Mouse (Mus musculus) left cerebral cortex, adult 11 months (tissue): ENCODE results near the gene Med20.
"Not testable (repeated sequence)": the region's sequence is repeated elsewhere in the genome, so short reads cannot be mapped to it uniquely, and the experiment has no call there.

Experiments
- DNase-seq: peaks from one replicate; pipeline ENCODE4 v3.0.0; 2022; ENCODE audit warnings: low spot score

Med20 gene

DNA sequence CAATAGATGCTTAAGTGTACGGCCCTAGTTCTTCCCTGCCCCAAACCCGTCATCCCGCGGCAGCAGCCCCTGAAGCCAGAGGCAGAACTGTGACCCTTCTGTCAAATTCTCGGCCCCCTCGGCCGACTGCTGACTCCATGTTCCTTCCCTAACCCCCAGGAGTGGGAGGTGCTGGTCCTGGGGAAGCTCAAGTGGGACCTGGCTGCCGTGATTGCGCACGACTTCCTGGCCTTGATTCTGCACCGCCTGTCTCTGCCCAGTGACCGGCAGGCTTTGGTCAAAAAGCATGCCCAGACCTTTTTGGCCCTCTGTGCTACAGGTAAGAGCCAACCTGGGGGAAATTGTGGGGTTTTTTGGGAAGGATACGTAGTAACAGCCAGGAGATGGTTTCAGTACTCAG lies 14.1 kb upstream of the Med20 start:
- no peak for DNase-seq

DNA sequence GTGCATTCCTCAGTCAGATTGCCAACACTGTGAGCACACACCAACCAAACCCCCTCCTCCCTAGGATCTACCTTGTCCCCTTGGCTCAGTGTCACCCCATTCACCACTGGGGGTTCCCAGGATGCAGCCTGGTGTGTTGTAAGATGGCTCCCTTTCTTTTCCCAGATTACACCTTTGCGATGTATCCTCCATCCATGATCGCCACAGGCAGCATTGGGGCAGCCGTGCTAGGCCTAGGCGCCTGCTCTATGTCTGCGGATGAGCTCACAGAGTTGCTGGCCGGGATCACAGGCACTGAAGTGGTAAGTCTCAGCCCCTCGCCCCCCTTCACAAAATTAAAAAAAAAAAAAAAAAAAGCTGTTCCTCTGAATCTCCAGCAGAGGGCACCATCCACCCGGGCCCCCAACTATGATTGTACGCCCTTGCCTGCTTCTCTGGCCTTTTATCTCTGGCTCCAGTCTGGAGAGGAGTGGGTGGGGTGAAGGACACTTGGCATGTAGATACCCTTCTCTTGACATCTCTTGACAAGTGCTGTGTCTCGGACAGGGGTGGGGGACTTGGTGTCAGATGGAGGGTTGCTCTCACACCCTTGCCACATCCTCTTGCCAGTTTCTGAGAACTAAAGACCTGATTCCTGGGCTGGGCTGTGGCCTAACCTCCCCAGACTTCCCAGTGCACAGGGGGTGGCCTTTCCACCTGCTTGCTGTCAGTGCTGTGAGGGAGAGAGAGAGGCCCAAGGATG lies 13.4 kb upstream of the Med20 start:
- no peak for DNase-seq

- DNase-seq, result not testable (repeated sequence)
Measured at GRCm38 (mm10) chr17:47598580-47599304, 12.6 kb upstream of the Med20 start.

DNA sequence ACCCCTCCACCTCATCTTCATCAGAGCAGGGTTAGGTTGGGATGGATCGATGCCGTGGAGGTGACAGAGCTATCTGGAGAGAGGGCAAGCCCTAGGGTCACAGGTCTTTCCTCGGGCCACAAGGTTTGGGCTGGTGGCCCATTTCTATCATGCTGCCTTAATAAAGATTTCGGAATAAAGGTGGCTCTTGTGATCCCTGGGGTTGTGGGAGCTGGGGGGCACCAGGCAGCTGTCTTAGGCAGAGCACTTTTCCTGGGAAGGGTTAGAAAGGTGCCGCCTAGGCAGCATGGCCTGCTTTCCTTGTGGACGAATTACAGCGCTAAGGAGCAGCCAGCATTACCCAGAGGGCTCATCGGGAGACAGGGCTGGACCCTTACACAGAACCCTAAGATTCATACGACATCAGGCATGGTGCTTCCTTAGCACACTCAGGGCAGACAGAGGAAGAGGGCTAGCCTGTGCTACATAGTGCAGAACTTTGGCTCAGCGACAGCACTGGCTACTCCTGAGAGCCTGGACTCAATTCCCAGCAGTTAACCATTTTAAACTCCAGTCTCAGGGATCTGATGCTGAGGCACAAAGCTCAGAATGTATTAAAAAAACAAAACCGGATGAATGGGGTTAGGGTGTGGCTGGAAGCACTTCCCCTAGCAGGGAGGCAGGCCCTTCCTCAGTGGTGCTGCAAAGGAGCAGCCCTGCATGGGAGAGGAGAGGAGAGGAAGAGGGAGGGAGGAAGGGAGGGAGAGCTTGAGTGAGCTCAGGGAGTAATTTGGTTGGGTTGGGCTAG lies 11.7 kb upstream of the Med20 start:
- no peak for DNase-seq

- DNase-seq, result no peak
Measured at GRCm38 (mm10) chr17:47600601-47601388, 10.6 kb upstream of the Med20 start.

DNA sequence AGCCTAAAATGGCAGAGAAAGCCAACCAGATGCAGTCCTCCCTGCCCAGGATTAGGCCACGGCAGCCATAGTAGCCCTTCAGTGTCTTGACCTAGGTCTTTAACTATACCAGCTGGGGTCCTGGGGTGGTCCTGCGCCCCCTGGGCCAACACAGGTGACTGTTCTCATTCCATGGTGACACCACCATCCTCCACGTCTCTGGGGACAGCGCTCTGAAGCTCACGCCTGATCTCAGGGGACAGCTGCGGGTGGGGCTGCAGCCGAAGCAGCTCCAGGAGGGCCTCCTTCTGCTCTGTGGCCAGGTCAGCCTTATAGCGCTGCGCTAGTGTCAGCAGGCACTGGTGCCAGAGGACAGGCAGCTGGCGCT lies 10.0 kb upstream of the Med20 start:
- DNase-seq, result no peak

DNA sequence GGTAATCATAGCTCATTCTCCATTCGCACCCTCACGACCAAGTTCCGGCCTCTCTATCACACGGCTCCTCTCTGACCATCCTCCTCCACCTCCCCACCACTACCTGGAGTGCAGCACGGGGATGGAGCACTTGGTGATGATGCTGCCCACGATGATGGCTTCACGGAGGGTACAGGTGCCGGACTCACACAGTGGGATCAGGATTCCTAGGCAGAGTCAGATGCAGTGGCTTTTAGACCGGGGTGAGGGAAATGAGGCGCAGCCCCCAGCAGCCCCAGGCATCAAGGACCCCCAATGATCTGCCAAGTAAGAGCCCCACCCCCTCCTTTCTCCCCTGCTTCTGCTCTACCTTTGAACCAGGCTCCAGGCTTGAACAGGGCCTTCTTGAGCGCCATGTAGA lies 9.1 kb upstream of the Med20 start:
- no peak for DNase-seq

DNA sequence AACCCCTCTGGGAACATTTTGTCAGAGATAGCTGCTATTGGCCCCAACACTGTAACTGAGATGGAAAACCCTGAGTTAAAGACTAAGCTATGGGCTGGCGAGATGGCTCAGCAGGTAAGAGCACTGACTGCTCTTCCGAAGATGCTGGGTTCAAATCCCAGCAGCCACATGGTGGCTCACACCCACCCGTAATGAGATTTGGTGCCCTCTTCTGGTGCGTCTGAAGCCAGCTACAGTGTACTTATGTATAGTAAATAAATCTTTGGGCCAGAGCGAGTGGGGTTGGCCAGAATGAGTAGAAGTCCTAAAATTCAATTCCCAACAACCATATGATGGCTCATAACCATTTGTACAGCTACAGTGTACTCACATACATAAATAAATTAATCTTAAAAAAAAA lies 5.2 kb upstream of the Med20 start:
- no peak for DNase-seq

GRCm38 (mm10) chr17:47609182-47609581 lies 2.2 kb upstream of the Med20 start:
- no peak for DNase-seq

DNA sequence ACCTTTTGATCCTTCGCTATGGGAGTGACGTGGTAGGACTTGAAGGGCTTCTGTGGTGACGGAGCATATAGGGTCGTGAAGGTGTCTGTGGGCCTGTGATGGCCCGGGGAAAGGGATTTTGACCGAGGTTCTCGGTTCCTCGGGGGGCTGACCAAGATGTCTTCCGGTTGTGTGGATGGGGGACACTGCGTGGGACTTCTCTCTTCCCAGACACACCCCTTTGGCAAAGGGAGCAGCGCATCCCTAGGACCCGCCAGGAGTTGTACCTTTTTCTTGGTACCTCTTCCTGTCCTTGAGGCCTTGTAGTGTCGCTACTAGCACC lies 240 bp downstream of the Med20 start:
- no peak for DNase-seq

DNA sequence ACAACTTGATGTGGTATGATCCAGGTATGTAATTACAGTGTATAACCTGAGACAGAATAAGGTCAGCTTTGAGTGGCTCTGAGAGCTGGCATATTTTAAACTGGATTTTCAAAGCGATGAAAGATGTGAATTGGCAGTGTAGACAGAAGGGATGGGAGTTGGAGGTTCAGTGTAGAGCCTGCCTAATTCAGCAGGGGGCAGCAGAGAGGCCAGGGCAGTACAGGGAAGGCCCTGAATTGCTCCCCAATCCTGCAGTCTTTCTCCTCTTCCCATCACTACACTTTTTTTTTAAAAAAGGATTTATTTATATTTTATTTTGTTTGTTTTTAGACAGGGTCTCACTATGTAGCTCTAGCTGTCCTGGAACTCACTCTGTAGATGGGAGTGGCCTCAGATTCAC lies 2.6 kb downstream of the Med20 start:
- DNase-seq, result no peak

DNA sequence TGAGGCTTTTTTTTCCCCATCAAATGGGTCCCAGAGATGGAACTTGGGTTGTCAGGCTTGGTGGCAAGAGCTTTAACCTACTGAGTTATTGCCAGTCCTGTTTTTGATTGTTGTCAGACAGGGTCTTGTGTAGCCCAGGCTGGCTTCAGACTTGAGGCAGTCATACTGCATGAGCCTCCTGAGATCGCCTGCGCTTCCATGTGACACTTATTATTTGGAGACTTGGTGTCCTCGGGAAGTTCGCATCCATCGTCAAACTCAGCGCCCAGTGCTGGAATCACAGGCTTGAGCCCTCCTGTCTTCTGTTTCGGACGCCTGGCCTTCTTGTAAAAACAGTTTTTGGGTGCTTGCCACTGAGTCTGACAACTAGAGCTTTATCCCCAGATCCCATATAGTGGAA lies 4.7 kb downstream of the Med20 start:
- DNase-seq, result no peak

DNA sequence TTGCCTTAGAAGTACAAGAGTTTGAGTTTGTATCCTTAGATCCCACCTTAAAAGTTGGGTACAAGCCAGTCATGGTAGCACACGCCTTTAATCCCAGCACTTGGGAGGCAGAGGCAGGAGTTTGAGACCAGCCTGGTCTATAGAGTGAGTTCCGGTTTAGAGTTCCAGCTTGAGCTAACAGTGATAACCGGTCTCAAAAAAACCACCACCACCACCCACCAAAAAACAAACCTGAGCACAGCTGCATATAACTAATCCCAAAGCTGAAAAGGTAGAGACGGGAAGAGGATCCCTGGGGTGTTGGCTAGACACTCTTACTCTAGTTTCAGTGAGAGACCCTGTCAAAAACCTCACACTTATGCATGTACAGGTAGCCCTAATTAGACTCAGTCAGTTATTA lies 5.3 kb downstream of the Med20 start:
- no peak for DNase-seq

- no peak for DNase-seq
Measured at GRCm38 (mm10) chr17:47617605-47618307, 6.4 kb downstream of the Med20 start.

DNA sequence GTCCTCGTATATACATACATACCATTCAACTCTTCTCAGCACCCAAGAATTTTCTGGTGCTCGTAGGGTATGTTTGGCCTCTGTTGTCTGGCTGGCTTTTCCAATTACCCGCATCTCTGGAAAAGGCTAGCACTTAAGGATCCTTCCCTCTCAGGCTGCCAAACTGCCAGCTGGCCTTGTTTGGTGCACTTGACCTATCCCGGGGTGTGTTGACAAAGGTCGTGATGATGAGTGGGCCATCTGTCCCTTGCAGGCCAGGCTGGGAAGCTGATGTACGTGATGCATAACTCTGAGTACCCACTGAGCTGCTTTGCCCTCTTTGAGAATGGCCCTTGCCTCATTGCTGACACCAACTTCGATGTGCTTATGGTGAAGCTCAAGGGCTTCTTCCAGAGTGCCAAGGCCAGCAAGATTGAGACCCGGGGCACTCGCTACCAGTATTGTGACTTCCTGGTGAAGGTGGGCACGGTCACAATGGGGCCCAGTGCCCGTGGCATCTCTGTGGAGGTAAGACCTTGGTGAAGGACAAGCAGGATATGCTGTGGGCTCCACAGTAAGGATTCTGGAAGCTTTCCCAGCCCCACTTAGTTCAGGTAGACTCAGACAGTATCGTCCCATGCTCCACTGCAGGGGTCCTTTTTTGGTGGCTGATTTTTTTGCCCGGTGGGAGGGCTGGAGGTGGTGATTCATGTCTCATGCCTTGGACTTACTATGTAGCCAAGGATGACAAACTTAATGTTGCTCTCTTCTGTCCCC lies 7.4 kb downstream of the Med20 start:
- no peak for DNase-seq

DNA sequence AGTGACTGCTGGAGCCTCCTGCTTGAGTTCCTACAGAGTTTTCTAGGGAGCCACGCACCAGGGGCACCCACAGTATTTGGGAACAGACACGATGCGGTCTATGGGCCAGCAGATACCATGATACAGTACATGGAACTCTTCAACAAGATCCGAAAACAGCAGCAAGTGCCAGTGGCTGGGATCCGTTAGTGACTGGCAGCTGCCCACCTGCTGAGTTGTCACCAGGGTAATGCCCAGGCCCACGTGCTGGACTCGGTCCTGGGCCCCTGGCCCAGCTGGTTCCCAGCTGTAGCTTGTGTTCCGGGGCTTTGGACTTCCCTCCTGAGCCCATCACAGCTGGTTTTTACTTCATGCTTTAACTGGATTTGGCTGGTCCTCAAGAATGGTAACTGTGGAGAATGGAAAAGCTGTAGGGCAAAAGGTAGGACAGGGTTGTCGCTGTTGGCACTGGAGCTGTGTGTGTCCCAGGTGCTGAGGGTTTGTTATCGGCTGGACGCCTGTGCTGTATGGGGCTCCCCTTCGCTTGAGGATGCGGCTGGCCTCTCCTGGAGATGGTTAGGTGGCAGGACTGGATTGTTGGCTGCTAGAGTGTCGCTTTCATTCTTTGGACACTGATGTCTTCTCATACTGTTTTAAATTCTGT lies 11.7 kb downstream of the Med20 start:
- no peak for DNase-seq

- not testable (repeated sequence) for DNase-seq
Measured at GRCm38 (mm10) chr17:47624572-47624971, 13.2 kb downstream of the Med20 start.

- DNase-seq, result no peak
Measured at GRCm38 (mm10) chr17:47625088-47625487, 13.7 kb downstream of the Med20 start.

GRCm38 (mm10) chr17:47626031-47626430 lies 14.6 kb downstream of the Med20 start:
- no peak for DNase-seq

DNA sequence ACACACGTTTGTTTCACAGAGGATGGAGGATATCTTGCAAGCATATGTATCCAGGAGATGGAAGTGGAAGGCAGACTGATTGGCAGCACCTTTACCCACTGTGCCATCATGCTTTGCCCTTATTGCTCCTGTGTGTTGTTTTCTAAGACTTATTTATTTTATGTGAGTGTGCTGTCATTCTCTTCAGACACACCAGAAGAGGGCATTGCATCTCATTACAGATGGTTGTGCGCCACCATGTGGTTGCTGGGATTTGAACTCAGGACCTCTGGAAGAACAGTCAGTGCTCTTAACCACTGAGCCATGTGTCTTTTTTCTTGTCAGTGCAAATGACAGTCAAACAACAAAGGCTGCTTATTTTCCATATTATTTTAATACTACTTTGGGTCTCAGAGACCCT lies 16.4 kb downstream of the Med20 start:
- no peak for DNase-seq
